7 mouse cellular contexts compared by ENCODE assay signal in the genomic region with DNA sequence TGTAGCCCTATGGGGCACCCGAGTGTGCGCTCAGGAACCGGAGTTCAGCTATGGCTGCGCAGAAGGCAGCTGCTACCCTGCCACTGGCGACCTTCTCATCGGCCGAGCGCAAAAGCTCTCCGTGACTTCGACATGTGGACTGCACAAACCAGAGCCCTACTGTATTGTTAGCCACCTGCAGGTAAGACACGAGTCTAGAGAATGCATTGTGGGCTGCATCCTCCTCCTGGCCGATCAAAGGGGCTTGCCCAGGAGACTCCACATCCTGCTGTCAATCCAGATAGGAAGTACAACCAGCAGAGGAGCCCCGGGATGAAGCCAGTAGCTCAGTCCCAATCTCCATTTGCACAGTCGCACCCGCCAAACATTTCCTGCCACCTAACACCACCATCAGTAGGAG. TPM values are rescaled to one million over a fixed set of nuclear protein-coding genes. Genes with fewer than 3 reads are reported as not detected.
A peak's percentile ranks its signal among the peaks of the same experiment; 100 is the strongest.
DNase-seq lines count a peak whose midpoint lies in the region; ATAC-seq and TF ChIP-seq lines count a peak whose summit lies in the region.

No protein-coding gene starts in this region.

- H3K27me3 ChIP-seq in heart, embryonic 16.5 days (ENCODE audit: control insufficient read depth, insufficient read depth, low read length): no peaks in the 10 kb centered on the region
- H3K27me3 ChIP-seq in limb, embryonic 14.5 days (ENCODE audit: control insufficient read depth, insufficient read depth, low read length): no peaks in the 10 kb centered on the region
- H3K27me3 ChIP-seq in stomach, embryonic 15.5 days (replicated peaks): no peaks in the 10 kb centered on the region

- H3K4me3 ChIP-seq in heart, embryonic 16.5 days (ENCODE audit: low read length): peak overlapping the region; percentile 87
- H3K4me3 ChIP-seq in limb, embryonic 14.5 days (replicated peaks; ENCODE audit: low read length): peak overlapping the region; percentile 70
- peak overlapping the region; percentile 69 for H3K4me3 ChIP-seq in stomach, embryonic 15.5 days (replicated peaks)

- WGBS in heart, embryonic 16.5 days: 5% methylated on average over 15 of the region's 15 CpGs
- WGBS in limb, embryonic 14.5 days: 7% methylated on average over 15 of the region's 15 CpGs
- WGBS in stomach, embryonic 15.5 days: 13% methylated on average over 15 of the region's 15 CpGs

- peaks cover 12% of the 10 kb centered on the region for H3K36me3 ChIP-seq in heart, embryonic 16.5 days (ENCODE audit: control insufficient read depth, insufficient read depth)
- peaks cover 29% of the 10 kb centered on the region for H3K36me3 ChIP-seq in limb, embryonic 14.5 days (ENCODE audit: control insufficient read depth, insufficient read depth, low read length)
- peaks cover 4% of the 10 kb centered on the region; the same call in 1 of the 2 replicates for H3K36me3 ChIP-seq in stomach, embryonic 15.5 days

- peak overlapping the region; percentile 87 for H3K27ac ChIP-seq in heart, embryonic 16.5 days (ENCODE audit: low read length)
- H3K27ac ChIP-seq in limb, embryonic 14.5 days (replicated peaks; ENCODE audit: low read depth, low read length): no peak overlapping the region
- 0 out of 2 replicates have a peak overlapping the region, but pooled peaks have one; percentile 92 for H3K27ac ChIP-seq in stomach, embryonic 15.5 days

- H3K4me1 ChIP-seq in heart, embryonic 16.5 days (ENCODE audit: control insufficient read depth, insufficient read depth, low read length): peaks cover 71% of the 10 kb centered on the region
- H3K4me1 ChIP-seq in limb, embryonic 14.5 days (ENCODE audit: control insufficient read depth, insufficient read depth, low read length): peaks cover 20% of the 10 kb centered on the region
- H3K4me1 ChIP-seq in stomach, embryonic 15.5 days: peaks cover 26% of the 10 kb centered on the region

- peak; percentile 25 for DNase-seq in R1 (ENCODE audit: low read depth, low spot score)
- peak; percentile 53 for DNase-seq in embryo, embryonic 11 days
- no peak for DNase-seq in limb, embryonic 14.5 days (ENCODE audit: low spot score)
- DNase-seq in cerebellum, postnatal 4 days (ENCODE audit: low spot score in 2 of 2): no peak
- no peak for DNase-seq in c-Kit-positive CD71-positive TER-119-positive erythroid progenitor cells, embryonic 14.5 days (ENCODE audit: low spot score)

- no peak for TF ChIP-seq POLR2A in limb, embryonic 14.5 days (IDR thresholded peaks at IDR 0.05; ENCODE audit: borderline replicate concordance, extremely low read depth, insufficient read depth, insufficient read length)

- H3K4me2 ChIP-seq in heart, embryonic 16.5 days (ENCODE audit: low read depth, low read length): peak overlapping the region; percentile 77
- peak overlapping the region; percentile 89 for H3K4me2 ChIP-seq in limb, embryonic 14.5 days (replicated peaks; ENCODE audit: low read depth, low read length, severe bottlenecking)
- peak overlapping the region; percentile 80 for H3K4me2 ChIP-seq in stomach, embryonic 15.5 days

- ATAC-seq in heart, embryonic 16.5 days (replicated peaks; ENCODE audit: extremely low read depth, insufficient read depth, low FRiP score): no peak
- ATAC-seq in limb, embryonic 14.5 days (ENCODE audit: low FRiP score, low read depth): no peak
- no peak for ATAC-seq in stomach, embryonic 15.5 days (ENCODE audit: insufficient read depth, low FRiP score, low read depth)

- peak overlapping the region; percentile 85 for H3K9ac ChIP-seq in heart, embryonic 16.5 days (ENCODE audit: low read length)
- peak overlapping the region; percentile 78 for H3K9ac ChIP-seq in limb, embryonic 14.5 days (ENCODE audit: low read depth, low read length, severe bottlenecking)
- H3K9ac ChIP-seq in stomach, embryonic 15.5 days: peak overlapping the region; percentile 65; the same call in 1 of the 2 replicates

- H3K9me3 ChIP-seq in heart, embryonic 16.5 days (replicated peaks; ENCODE audit: control insufficient read depth, low read length): no peaks in the 10 kb centered on the region
- no peaks in the 10 kb centered on the region for H3K9me3 ChIP-seq in limb, embryonic 14.5 days (ENCODE audit: control insufficient read depth, low read length)
- no peaks in the 10 kb centered on the region for H3K9me3 ChIP-seq in stomach, embryonic 15.5 days

RNA-seq across cellular contexts. Expression of gene Lamb1, which starts 1.7 kb away (rescaled TPM):
- 92.1 and 113 TPM in 2 replicates for polyA plus RNA-seq in heart, embryonic 16.5 days (2015; fragmentation: Nextera tagmentation; extraction: Ambion mirVana)
- polyA plus RNA-seq in limb, embryonic 14.5 days (2012; rRNA removed): 69.8 and 76.6 TPM in 2 replicates
- 67.2 and 76.3 TPM in 2 replicates for polyA plus RNA-seq in limb, embryonic 14.5 days (2014; fragmentation: Nextera tagmentation; extraction: Ambion mirVana)
- 83.4 and 94.1 TPM in 2 replicates for polyA plus RNA-seq in stomach, embryonic 15.5 days (2015; fragmentation: Nextera tagmentation; extraction: Ambion mirVana)

RNA-seq across cellular contexts. Expression of gene Gm6993, which starts 26.1 kb away (rescaled TPM):
- polyA plus RNA-seq in heart, embryonic 16.5 days (2015; fragmentation: Nextera tagmentation; extraction: Ambion mirVana): not detected in 2 replicates
- not detected in 2 replicates for polyA plus RNA-seq in limb, embryonic 14.5 days (2012; rRNA removed)
- polyA plus RNA-seq in limb, embryonic 14.5 days (2014; fragmentation: Nextera tagmentation; extraction: Ambion mirVana): not detected in 2 replicates
- not detected in 2 replicates for polyA plus RNA-seq in stomach, embryonic 15.5 days (2015; fragmentation: Nextera tagmentation; extraction: Ambion mirVana)

Comparison
In these comparisons a context has a peak if more than half of its experiments do, and no peak if none do; other contexts are left out.
1. DNase-seq: peak in R1 (single experiment) and embryo, embryonic 11 days (single experiment); none in limb, embryonic 14.5 days (single experiment), cerebellum, postnatal 4 days (0 of 2) and c-Kit-positive CD71-positive TER-119-positive erythroid progenitor cells, embryonic 14.5 days (single experiment).
2. Peak in every context shown above with its lines, with median percentiles within 50 percentile points of each other: H3K4me2 ChIP-seq, H3K4me3 ChIP-seq and H3K9ac ChIP-seq.